Mouse (Mus musculus): ENCODE results near the gene Gm13305. TPM values are rescaled to one million over a fixed set of nuclear protein-coding genes. Genes with fewer than 3 reads are reported as not detected.
"Not testable (repeated sequence)": the region's sequence is repeated elsewhere in the genome, so short reads cannot be mapped to it uniquely, and the experiment has no call there.

The Gm13305 gene
- not detected for total RNA-seq (2021)

DNA sequence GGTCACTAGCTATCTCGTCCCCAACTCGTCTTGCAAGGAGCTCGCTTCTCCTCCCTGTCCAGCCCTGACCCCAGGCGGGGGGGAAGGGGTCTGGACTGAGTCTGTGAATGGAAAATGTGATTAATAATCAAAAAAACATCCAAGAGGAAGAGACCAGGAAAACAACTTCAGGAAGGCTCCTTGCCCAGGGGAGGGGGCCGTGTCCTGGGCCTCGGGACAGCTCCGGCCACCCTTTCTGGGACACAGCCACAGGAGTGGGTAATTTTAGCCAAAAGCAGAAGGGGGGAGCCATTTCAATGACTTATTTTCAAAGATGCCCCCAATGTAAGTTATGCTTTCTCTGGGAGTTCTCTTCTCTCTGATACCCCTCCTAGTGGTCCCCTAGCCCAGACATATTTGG is at the start of gene Gm13305:
Gm13305 (minus strand) TSS at position 101 of the 400 bp plus-strand sequence.
- DNase-seq; intact Hi-C loops (cut with DNase I): not testable (repeated sequence)

DNA sequence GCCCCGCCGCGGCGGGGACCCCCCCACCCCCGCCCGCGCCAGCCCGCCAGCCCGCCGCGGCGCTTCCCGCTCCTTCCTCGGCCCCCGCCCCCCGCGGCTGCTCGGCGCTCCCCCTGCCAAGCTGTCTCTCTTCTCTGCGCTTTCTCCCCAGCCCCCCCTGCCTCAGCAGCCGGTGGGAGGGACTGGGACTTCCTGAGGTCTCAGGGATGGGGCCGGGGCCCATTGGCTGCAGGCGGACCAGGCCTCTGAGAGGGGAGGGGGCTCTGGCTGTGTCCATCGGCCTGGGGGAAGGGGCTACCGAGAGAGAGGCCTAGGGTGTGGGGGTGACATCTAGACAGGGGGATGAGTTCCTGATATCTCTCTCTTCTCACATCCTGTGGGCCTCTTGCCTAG is 16.6 kb upstream of the Gm13305 start:
- DNase-seq; intact Hi-C loops (cut with DNase I): not testable (repeated sequence)

DNA sequence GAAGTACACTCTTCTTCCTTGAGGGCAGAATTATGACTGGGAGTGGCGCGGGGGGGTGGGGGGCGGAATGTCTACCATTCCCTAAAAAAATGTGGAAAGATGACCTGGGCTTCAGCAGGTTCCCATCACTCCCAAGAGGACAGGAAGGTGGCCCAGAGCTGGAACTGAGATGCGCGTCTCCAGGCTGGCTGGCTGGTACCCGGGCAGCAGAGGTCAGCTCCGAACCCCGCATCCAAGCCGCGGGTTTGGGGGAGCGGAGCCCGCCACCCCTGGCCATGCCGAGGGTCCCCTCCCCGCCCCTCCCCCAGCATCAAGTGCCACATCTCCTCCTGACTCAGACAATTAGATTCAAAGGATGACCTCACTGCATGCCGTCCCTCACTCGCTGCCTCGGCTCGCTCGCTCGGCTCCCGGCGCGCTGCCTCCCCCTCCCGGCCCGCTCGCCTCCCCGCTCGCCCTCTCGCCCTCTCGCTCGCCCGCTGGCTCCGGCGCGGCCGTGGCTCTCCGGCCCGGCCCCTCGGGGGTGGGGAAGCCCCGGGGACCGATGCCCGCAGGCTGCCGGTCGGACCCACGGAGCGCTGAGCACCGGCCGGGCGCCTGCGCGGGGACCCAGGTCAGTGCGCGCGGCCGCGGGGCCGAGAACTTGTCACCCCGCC is 16.0 kb upstream of the Gm13305 start:
- DNase-seq; intact Hi-C loops (cut with DNase I): not testable (repeated sequence)

DNA sequence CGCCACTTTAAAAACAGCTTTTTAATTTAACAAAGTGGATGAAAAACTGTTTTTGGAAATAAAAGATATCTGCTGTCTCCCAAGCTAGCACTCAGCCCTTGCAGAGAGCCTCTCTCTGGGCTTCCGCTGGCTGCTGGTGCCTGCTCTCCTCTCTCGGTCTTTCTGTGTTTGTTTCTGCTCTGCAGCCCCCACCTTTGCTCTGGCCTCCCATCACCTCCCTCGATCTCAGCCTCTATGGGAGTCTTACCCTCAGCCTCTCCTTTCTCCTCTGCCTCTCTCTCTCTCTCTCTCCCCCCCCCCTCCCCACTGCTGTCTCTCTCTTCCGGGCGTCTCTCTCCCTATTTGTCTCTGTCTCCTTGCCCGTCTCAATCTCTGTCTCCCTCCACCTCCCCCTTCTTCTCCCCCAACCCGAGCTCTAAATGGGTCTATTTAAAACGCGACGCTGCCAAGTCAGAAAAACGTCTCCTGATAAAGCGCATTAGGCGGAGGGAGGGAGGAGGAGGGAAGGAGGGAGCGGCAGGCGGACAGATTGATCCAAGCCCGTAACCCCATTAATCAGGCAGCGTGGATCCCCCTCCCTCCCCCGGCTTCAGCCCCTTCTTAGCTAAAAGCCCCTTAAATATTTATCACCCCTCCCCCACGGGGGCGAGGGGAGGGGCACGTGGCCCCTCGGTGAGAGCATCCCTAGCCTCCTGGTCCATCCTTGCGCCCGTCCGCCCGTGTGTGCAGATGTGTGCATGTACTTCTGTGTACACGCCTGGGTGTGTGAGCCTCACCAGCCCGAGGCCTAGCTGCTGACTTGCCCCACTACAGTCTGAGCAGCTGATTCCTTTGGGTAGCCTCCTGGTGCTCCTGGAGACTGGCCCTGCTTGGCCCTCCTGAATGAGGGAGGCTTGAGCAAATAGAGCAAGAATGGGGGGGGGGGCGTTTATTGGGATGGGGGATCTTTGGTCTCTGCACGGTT is 15.1 kb upstream of the Gm13305 start:
- DNase-seq; intact Hi-C loops (cut with DNase I): not testable (repeated sequence)

DNA sequence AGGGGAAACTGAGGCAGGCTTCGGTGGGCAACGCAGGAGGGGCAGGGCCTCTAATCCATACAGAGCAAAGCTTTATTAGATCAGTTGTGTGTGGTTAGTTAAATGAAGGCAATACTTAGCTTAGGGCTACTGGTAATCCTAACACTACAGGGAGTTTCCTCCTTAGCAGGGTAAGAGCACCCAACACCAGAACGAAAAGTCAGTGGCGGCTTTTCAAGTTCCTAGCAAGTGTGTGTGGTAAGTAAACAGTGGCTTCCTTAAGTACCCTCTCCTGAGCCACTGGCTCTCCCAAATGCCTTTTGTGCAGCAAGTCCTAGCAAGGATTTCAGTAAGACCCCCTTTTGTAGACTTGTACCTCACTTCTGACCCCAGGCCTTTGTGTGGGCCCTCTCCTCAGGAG is 9.8 kb upstream of the Gm13305 start:
- intact Hi-C loops (cut with DNase I); DNase-seq: not testable (repeated sequence)

DNA sequence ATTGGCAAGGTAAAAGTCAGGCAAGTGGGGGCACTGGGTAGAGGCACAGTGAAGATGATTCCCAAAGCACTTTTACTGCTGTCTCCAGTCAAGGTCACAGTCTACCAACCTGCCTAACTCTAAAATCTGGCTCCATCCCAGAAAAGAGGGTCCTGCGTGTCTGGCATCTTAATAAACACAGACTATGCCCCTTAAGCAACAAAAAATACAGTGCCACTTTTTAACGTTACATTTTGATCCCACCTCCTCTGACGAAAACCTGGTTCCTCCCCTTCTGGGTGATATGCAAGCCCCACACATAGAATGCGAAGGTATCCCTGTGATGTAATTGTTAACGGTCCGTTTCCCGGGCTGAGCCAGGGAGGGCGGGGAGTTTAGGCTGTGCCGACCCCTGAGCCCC is 15.3 kb downstream of the Gm13305 start, which contains the start of gene Gm13306:
Gm13306 (plus strand) TSS at position 301 of the 400 bp plus-strand sequence.
- DNase-seq; intact Hi-C loops (cut with DNase I): not testable (repeated sequence)

DNA sequence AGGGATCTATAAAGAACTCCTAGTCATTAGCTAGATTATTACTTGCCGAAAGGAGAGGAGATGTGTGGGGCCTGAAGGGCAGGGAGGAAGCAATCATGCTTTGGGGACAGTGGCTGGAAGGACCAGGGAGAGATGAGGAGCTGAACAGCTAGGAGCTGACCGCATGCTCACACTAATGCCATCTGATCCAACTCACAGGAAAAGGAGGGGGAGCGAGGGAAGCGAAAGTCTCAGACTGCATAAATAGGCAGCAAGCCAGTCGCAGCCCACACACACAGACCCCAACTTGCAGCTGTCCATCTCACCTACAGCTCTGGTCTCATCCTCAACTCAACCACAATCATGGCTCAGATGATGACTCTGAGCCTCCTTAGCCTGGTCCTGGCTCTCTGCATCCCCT is 53.9 kb downstream of the Gm13305 start, which contains the start of gene Gm13304:
Gm13304 (plus strand) TSS at position 301 of the 400 bp plus-strand sequence.
- DNase-seq; intact Hi-C loops (cut with DNase I): not testable (repeated sequence)

Other genes with a start within 250 kb of the Gm13305 start
- gene Gm20878, start 227.0 kb downstream of the Gm13305 start, total RNA-seq (2021): 1 to 10 TPM in 1 of 2 experiments, under 1 TPM in 1; 0.47 to 1.8 TPM
- not detected for gene Fam205a4, start 202.5 kb downstream of the Gm13305 start, total RNA-seq (2021)
- gene Gm21093, start 133.9 kb downstream of the Gm13305 start, total RNA-seq (2021): not detected
- not detected for gene Gm3893, start 77.4 kb downstream of the Gm13305 start, total RNA-seq (2021)
- gene Gm13304, start 53.8 kb downstream of the Gm13305 start, total RNA-seq (2021): 10 to 100 TPM; 25.6 to 29.2 TPM
- gene Gm13306, start 15.2 kb downstream of the Gm13305 start, total RNA-seq (2021): not detected
- under 1 TPM in 1 of 2 experiments, not detected in 1; 0.36 TPM for gene Gm10600, start 72.0 kb upstream of the Gm13305 start, total RNA-seq (2021)
- not detected for gene Ccl21b, start 87.2 kb upstream of the Gm13305 start, total RNA-seq (2021)
- gene Gm21953, start 125.7 kb upstream of the Gm13305 start, total RNA-seq (2021): not detected
- not detected for gene Fam205a3, start 149.7 kb upstream of the Gm13305 start, total RNA-seq (2021)

Measured in heart, postnatal 36 days (tissue).